Mouse (Mus musculus) intestine, postnatal 0 days (tissue): ENCODE results near the gene Olfr866. TPM values are rescaled to one million over a fixed set of nuclear protein-coding genes. Genes with fewer than 3 reads are reported as not detected.

Experiments
- ATAC-seq: fragments of 200-750 bp; cut with Nextera tagmentation; 2 replicates; pipeline ENCODE4 v1.8.0; 2017; ENCODE audit warnings: mild to moderate bottlenecking, moderate TSS enrichment, moderate library complexity
- H3K27ac ChIP-seq: fragments of 300-500 bp; sonication (generic); 2 replicates; pipeline ENCODE4 v1.5.1; 2014; ENCODE audit warnings: mild to moderate bottlenecking, low read depth, low read length, moderate library complexity
- H3K27me3 ChIP-seq: fragments of 300-500 bp; sonication (generic); replicated peaks from 2 replicates; pipeline ENCODE4 v1.6.1; 2014; ENCODE audit warnings: low read length, mixed read lengths; ENCODE audit not compliant: control insufficient read depth, insufficient read depth
- H3K36me3 ChIP-seq: fragments of 300-500 bp; sonication (generic); 2 replicates; pipeline ENCODE4 v1.6.1; 2014; ENCODE audit warnings: mild to moderate bottlenecking, moderate library complexity; ENCODE audit not compliant: control insufficient read depth, insufficient read depth
- H3K4me1 ChIP-seq: fragments of 300-500 bp; sonication (generic); replicated peaks from 2 replicates; pipeline ENCODE4 v1.6.1; 2014; ENCODE audit warnings: antibody characterized with exemption, low read length, mixed read lengths; ENCODE audit not compliant: control insufficient read depth, insufficient read depth
- H3K4me2 ChIP-seq: fragments of 300-500 bp; sonication (generic); replicated peaks from 2 replicates; pipeline ENCODE4 v1.6.1; 2014; ENCODE audit warnings: low read depth, mild to moderate bottlenecking, moderate library complexity
- H3K4me3 ChIP-seq: fragments of 300-500 bp; sonication (generic); 2 replicates; pipeline ENCODE4 v1.5.1; 2014; ENCODE audit warnings: low read depth, low read length
- H3K9ac ChIP-seq: fragments of 300-500 bp; sonication (generic); 2 replicates; pipeline ENCODE4 v1.6.1; 2014; ENCODE audit warnings: mild to moderate bottlenecking, low read depth, low read length
- H3K9me3 ChIP-seq: fragments of 300-500 bp; sonication (generic); 2 replicates; pipeline ENCODE4 v1.6.1; 2016; ENCODE audit warnings: mixed run types; ENCODE audit not compliant: control insufficient read depth
- CTCF ChIP-seq: sonication (generic); IDR thresholded peaks from 2 replicates; pipeline ENCODE4 v1.5.1; 2016; ENCODE audit warnings: low read depth, mild to moderate bottlenecking, control low read depth, antibody characterized with exemption, moderate library complexity
- WGBS: fragments of 180-500 bp; shearing (Covaris S2); extraction: QIAGEN DNeasy Blood & Tissue Kit; methylation state at CpG from one replicate; pipeline ENCODE4 v1.1.7; 2014; 5-methylcytosine and 5-hydroxymethylcytosine counted together
- microRNA-seq: library from miRNA; unstranded; fragments of <30 nt; microRNA quantifications from one replicate; pipeline ENCODE4, GENCODE M21; 2016
- polyA plus RNA-seq: library from polyadenylated mRNA; unstranded; fragments of >200 nt; fragmentation: Nextera tagmentation; extraction: Ambion mirVana; gene quantifications from 2 replicates; pipeline ENCODE4 v1.2.1, GENCODE M21; 2015

The Olfr866 gene
- not detected in 2 replicates for polyA plus RNA-seq

DNA sequence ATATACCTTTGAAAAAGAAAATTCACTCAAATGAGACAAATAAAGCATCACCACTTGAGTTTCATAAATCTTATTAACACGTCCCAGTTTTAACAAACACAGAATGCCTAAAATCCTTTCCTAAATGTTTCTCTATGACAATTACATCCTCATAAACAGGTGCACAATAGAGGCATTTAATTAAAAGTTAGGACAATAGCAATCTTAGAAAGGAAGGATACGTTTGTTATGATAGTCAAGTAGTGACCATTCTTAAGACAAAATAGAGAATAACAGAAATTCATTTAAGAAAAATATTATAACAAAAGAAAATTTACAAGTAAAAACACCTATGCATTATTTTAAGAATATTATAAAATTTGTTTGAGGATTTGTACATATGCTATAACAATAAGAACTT, at the start of gene Olfr866:
Gene Olfr866, minus strand, starts transcription at position 101 of the 400 bp plus-strand sequence.
- no peaks in the 10 kb centered on the region for H3K4me1 ChIP-seq
- H3K27me3 ChIP-seq, result no peaks in the 10 kb centered on the region
- 75% methylated on average over 2 of the region's 2 CpGs for WGBS
- no peak for TF ChIP-seq CTCF
- no peaks in the 10 kb centered on the region for H3K36me3 ChIP-seq
- H3K4me3 ChIP-seq, result no peak within 1 kb of the TSS
- H3K9ac ChIP-seq, result no peak within 1 kb of the TSS
- no peak within 1 kb of the TSS for H3K4me2 ChIP-seq
- no peak for ATAC-seq
- H3K27ac ChIP-seq, result no peak within 1 kb of the TSS
- no peaks in the 10 kb centered on the region for H3K9me3 ChIP-seq

DNA sequence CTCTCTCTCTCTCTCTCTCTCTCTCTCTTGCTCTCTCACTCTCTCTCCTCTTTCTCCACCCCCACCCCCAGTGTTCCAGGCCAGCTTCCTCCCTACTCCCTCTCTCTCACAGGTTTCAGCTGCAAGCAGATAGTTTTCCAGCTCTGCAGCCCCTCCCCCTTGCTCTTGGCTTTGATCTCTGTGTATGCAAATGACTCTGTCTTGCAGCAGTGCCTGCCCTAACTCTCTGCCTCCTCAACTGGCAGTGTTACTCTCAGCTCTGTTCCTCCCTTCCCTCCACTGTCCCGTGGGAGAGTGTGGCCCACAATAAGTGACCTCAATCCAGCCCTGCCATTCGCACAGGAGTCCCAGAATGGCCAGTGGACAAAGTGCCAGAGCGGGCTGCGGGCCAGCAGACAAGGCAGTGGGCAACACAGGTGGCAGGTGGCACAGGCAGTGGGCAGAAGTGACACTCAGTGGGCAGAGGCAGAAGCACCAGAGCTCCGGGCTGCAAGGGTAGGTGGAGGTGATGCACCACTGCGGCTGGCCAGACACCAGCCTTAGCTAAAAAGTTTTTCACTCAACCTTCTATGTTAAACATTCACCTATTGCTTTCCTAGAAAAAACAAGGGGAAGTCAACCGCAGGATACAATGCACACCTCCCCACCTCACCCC, 45.8 kb upstream of the Olfr866 start:
- Histone ChIP-seq H3K36me3 (no peaks in the 10 kb centered on the region), H3K9ac (no peak overlapping the region), H3K4me1 (no peaks in the 10 kb centered on the region), H3K27ac (no peak overlapping the region), H3K4me2 (no peak overlapping the region), H3K27me3 (no peaks in the 10 kb centered on the region), H3K4me3 (no peak overlapping the region), H3K9me3 (0 out of 2 replicates have a peak, but pooled peaks cover 3% of the 10 kb centered on the region)
- no peak for TF ChIP-seq CTCF
- WGBS, result 53% methylated on average over 7 of the region's 7 CpGs
- ATAC-seq, result no peak

DNA sequence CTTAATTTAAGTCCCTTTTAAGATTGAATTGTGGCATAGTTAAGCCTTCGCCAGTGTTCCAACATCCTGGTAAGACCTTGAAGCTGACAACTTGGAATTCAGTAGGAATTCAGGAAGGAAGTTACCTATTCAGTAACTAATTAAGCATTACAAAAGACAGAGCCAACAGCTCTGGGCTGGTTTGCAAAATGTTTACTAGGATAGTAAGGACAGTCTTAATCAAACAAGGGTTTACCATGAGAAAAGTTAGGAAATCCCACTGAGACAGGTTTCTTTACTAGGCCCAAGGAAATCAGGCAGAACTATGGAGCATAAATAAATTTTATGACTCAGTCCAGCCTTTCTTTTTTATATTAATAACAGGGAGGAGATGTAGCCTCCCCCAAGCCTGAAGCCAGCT, 43.5 kb upstream of the Olfr866 start:
- Histone ChIP-seq H3K27ac (no peak overlapping the region), H3K9ac (no peak overlapping the region), H3K36me3 (no peaks in the 10 kb centered on the region), H3K4me3 (no peak overlapping the region), H3K9me3 (0 out of 2 replicates have a peak, but pooled peaks cover 3% of the 10 kb centered on the region), H3K27me3 (no peaks in the 10 kb centered on the region), H3K4me2 (no peak overlapping the region), H3K4me1 (no peaks in the 10 kb centered on the region)
- no peak for TF ChIP-seq CTCF
- no peak for ATAC-seq
- WGBS, result 87% methylated on average over 1 of the region's 1 CpGs

DNA sequence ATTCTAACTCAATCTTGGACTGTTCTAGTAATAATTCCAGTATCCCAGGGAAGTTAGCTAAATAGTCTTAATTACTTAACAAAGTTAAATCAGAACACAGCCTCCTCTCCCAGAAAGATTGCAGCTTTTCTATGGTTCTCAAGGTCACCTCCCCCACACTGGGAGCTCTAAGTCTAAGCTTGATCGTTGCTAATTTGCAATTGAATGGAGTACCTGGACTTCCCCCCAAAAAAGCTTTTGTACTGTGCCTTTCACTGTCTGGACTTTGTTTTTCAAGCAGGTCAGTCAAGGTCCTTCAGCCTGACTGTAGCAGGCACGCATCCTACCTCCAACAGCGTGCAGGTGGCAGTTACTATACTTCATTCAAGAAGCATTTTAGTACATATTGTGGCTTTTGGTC, 42.4 kb upstream of the Olfr866 start:
- Histone ChIP-seq H3K27me3 (no peaks in the 10 kb centered on the region), H3K9ac (no peak overlapping the region), H3K4me2 (no peak overlapping the region), H3K4me1 (no peaks in the 10 kb centered on the region), H3K9me3 (0 out of 2 replicates have a peak, but pooled peaks cover 3% of the 10 kb centered on the region), H3K27ac (no peak overlapping the region), H3K4me3 (no peak overlapping the region), H3K36me3 (no peaks in the 10 kb centered on the region)
- ATAC-seq, result no peak
- WGBS, result 74% methylated on average over 3 of the region's 3 CpGs
- no peak for TF ChIP-seq CTCF

DNA sequence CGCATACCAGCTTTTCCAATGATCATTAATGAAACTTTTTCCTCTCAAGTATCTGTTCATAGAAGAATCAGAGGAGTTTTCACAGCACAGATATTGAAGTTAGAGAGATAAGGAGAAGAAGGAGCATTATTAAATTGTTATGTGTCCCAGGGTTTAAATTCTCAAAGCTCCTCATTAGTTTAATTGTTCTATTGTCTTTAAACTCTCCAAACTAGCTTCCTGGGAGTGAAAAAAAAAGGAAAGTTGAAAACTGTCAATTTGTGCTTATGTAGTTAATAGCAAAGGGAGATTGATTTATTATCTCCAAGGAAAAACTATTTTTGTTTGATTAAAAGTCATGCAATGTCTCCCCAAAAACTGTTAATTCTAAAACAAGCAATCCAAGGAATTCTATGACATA, 29.6 kb upstream of the Olfr866 start, which contains the start of gene Olfr867:
Gene Olfr867, minus strand, starts transcription at position 101 of the 400 bp plus-strand sequence.
- Histone ChIP-seq H3K4me2 (no peak within 1 kb of the TSS), H3K36me3 (no peaks in the 10 kb centered on the region), H3K27ac (no peak within 1 kb of the TSS), H3K4me1 (no peaks in the 10 kb centered on the region), H3K27me3 (no peaks in the 10 kb centered on the region), H3K4me3 (no peak within 1 kb of the TSS), H3K9me3 (no peaks in the 10 kb centered on the region), H3K9ac (no peak within 1 kb of the TSS)
- TF ChIP-seq CTCF, result no peak
- ATAC-seq, result no peak
- 59% methylated on average over 1 of the region's 1 CpGs for WGBS

DNA sequence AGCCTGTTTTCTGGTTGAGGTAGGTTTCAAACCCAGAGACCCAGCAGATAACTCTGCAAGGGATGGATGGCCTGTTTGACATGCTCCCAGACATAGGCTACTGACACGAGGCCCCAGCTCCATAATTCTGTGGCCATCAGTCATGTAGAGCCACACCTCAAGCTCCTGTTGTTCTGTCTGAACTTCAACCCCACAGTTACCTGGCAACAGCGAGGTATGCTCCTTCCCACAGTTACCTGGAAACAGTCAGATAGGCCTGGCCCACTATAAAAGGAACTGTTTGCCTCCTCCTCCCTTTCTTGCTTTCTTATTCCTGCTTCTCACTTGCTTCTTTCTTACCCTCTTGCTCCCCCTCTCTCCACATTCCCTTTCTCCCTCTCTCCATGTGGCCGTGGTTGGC, 20.1 kb upstream of the Olfr866 start:
- Histone ChIP-seq H3K9ac (no peak overlapping the region), H3K4me1 (no peaks in the 10 kb centered on the region), H3K27me3 (no peaks in the 10 kb centered on the region), H3K4me3 (no peak overlapping the region), H3K36me3 (no peaks in the 10 kb centered on the region), H3K9me3 (0 out of 2 replicates have a peak, but pooled peaks cover 4% of the 10 kb centered on the region), H3K4me2 (no peak overlapping the region), H3K27ac (no peak overlapping the region)
- no peak for ATAC-seq
- no peak for TF ChIP-seq CTCF
- 63% methylated on average over 3 of the region's 3 CpGs for WGBS

Small RNAs within 50 kb of the gene (microRNA-seq; reads per million reads assigned to microRNA genes)
- not detected for gene Gm26231
- not detected for gene Gm44395

Other genes with a start within 250 kb of the Olfr866 start
- gene Olfr58, start 247.8 kb downstream of the Olfr866 start, polyA plus RNA-seq, result not detected in 2 replicates
- not detected in 2 replicates for gene Olfr859, start 223.1 kb downstream of the Olfr866 start, polyA plus RNA-seq
- gene Olfr860, start 178.3 kb downstream of the Olfr866 start, polyA plus RNA-seq, result not detected in 2 replicates
- gene Olfr862, start 140.0 kb downstream of the Olfr866 start, polyA plus RNA-seq, result not detected in 2 replicates
- gene Olfr77, start 111.2 kb downstream of the Olfr866 start, polyA plus RNA-seq, result 0.26 and 0.38 TPM in 2 replicates
- not detected in 2 replicates for gene Olfr867, start 29.5 kb upstream of the Olfr866 start, polyA plus RNA-seq
- gene Olfr868, start 70.6 kb upstream of the Olfr866 start, polyA plus RNA-seq, result not detected in 2 replicates
- gene Olfr869, start 101.0 kb upstream of the Olfr866 start, polyA plus RNA-seq, result not detected in 2 replicates
- not detected in 2 replicates for gene Olfr870, start 146.0 kb upstream of the Olfr866 start, polyA plus RNA-seq
- not detected in 2 replicates for gene Olfr871, start 184.2 kb upstream of the Olfr866 start, polyA plus RNA-seq
- not detected in 2 replicates for gene Olfr872, start 209.1 kb upstream of the Olfr866 start, polyA plus RNA-seq